Mouse (Mus musculus): Measurements from ENCODE around the gene Pla2g2c.

DNA sequence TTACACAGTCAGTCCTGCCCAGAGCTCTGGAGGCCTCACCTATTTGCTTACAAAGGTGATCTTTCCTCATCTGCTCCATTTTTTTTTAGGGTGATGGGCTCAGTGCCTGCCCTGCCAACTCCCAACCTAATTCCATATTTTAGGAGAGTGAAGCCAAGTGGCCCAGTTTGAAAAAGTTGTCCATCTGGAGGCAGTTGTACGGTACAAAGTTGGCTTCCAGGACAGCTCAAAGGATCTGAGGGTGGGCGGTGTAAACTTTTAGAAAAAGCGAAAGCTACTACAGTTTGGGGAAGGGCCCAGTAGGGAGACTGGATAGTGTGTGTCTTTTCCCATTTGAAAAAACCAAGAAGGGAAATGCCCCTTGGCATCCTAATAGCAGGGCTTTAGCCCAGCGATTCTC is 10.3 kb downstream of the Pla2g2c start:
- TF ChIP-seq CTCF (IDR thresholded peaks at IDR 0.05): no peak
- no peak for TF ChIP-seq EP300 (IDR thresholded peaks at IDR 0.05)

Measured in lung, postnatal 0 days (tissue).